Mouse (Mus musculus): ENCODE results near the gene 4933428G20Rik. TPM values are rescaled to one million over a fixed set of nuclear protein-coding genes. Genes with fewer than 3 reads are reported as not detected.

The 4933428G20Rik gene
- polyA plus RNA-seq, 1 experiment from 2014 or later, result 0.15 TPM

- Histone ChIP-seq H3K9ac (ENCODE audit: low read depth, low read length) (no peak overlapping the region), H3K27me3 (ENCODE audit: control insufficient read depth, insufficient read depth, low read length) (peaks cover 14% of the 10 kb centered on the region), H3K4me2 (replicated peaks; ENCODE audit: low read depth, low read length) (no peak overlapping the region), H3K4me1 (ENCODE audit: control insufficient read depth, insufficient read depth, low read length) (peaks cover 24% of the 10 kb centered on the region), H3K4me3 (ENCODE audit: low read length) (no peak overlapping the region), H3K9me3 (ENCODE audit: control insufficient read depth, low read length) (no peaks in the 10 kb centered on the region), H3K36me3 (ENCODE audit: control insufficient read depth, insufficient read depth, low read length) (no peaks in the 10 kb centered on the region), H3K27ac (ENCODE audit: low read depth, low read length) (no peak overlapping the region)
- WGBS, result 81% methylated on average over 18 of the region's 18 CpGs
- no peak for ATAC-seq (ENCODE audit: low FRiP score, low TSS enrichment)
Observed at GRCm38 (mm10) chr11:97528282-97528808, 28.2 kb upstream of the 4933428G20Rik start.

- WGBS, result 87% methylated on average over 6 of the region's 6 CpGs
- no peak overlapping the region for H3K9ac ChIP-seq (ENCODE audit: low read depth, low read length)
- H3K9me3 ChIP-seq (ENCODE audit: control insufficient read depth, low read length), result no peaks in the 10 kb centered on the region
- no peaks in the 10 kb centered on the region for H3K36me3 ChIP-seq (ENCODE audit: control insufficient read depth, insufficient read depth, low read length)
- H3K27me3 ChIP-seq (ENCODE audit: control insufficient read depth, insufficient read depth, low read length), result no peaks in the 10 kb centered on the region; the same call in 1 of the 2 replicates
- H3K4me3 ChIP-seq (ENCODE audit: low read length), result no peak overlapping the region
- no peak overlapping the region for H3K4me2 ChIP-seq (replicated peaks; ENCODE audit: low read depth, low read length)
- ATAC-seq (ENCODE audit: low FRiP score, low TSS enrichment), result no peak
- peaks cover 16% of the 10 kb centered on the region for H3K4me1 ChIP-seq (ENCODE audit: control insufficient read depth, insufficient read depth, low read length)
- H3K27ac ChIP-seq (ENCODE audit: low read depth, low read length), result no peak overlapping the region
Observed at GRCm38 (mm10) chr11:97525313-97525712, 25.2 kb upstream of the 4933428G20Rik start.

GRCm38 (mm10) chr11:97524306-97524705 is 24.2 kb upstream of the 4933428G20Rik start:
- Histone ChIP-seq H3K9me3 (ENCODE audit: control insufficient read depth, low read length) (no peaks in the 10 kb centered on the region), H3K27ac (ENCODE audit: low read depth, low read length) (peak overlapping the region; percentile 52; the same call in 1 of the 2 replicates), H3K9ac (ENCODE audit: low read depth, low read length) (no peak overlapping the region), H3K4me3 (ENCODE audit: low read length) (no peak overlapping the region), H3K36me3 (ENCODE audit: control insufficient read depth, insufficient read depth, low read length) (no peaks in the 10 kb centered on the region), H3K4me2 (replicated peaks; ENCODE audit: low read depth, low read length) (no peak overlapping the region), H3K27me3 (ENCODE audit: control insufficient read depth, insufficient read depth, low read length) (no peaks in the 10 kb centered on the region), H3K4me1 (ENCODE audit: control insufficient read depth, insufficient read depth, low read length) (peaks cover 16% of the 10 kb centered on the region)
- no peak for ATAC-seq (ENCODE audit: low FRiP score, low TSS enrichment)
- WGBS, result 27% methylated on average over 9 of the region's 9 CpGs

GRCm38 (mm10) chr11:97523827-97524261 is 23.7 kb upstream of the 4933428G20Rik start:
- 0% methylated on average over 1 of the region's 1 CpGs for WGBS
- H3K4me1 ChIP-seq (ENCODE audit: control insufficient read depth, insufficient read depth, low read length), result peaks cover 16% of the 10 kb centered on the region
- no peak overlapping the region for H3K4me3 ChIP-seq (ENCODE audit: low read length)

GRCm38 (mm10) chr11:97523107-97523506 is 23.0 kb upstream of the 4933428G20Rik start:
- no peaks in the 10 kb centered on the region for H3K36me3 ChIP-seq (ENCODE audit: control insufficient read depth, insufficient read depth, low read length)
- ATAC-seq (ENCODE audit: low FRiP score, low TSS enrichment), result no peak
- no peak overlapping the region for H3K4me3 ChIP-seq (ENCODE audit: low read length)
- peaks cover 16% of the 10 kb centered on the region for H3K4me1 ChIP-seq (ENCODE audit: control insufficient read depth, insufficient read depth, low read length)
- no peak overlapping the region for H3K27ac ChIP-seq (ENCODE audit: low read depth, low read length)
- H3K27me3 ChIP-seq (ENCODE audit: control insufficient read depth, insufficient read depth, low read length), result no peaks in the 10 kb centered on the region
- no peaks in the 10 kb centered on the region for H3K9me3 ChIP-seq (ENCODE audit: control insufficient read depth, low read length)
- no peak overlapping the region for H3K4me2 ChIP-seq (replicated peaks; ENCODE audit: low read depth, low read length)
- H3K9ac ChIP-seq (ENCODE audit: low read depth, low read length), result no peak overlapping the region
- 79% methylated on average over 14 of the region's 14 CpGs for WGBS

More at GRCm38 (mm10) chr11:97523827-97524261, 23.7 kb upstream of the 4933428G20Rik start:
- no peak overlapping the region for H3K9ac ChIP-seq (ENCODE audit: low read depth, low read length)
- H3K27me3 ChIP-seq (ENCODE audit: control insufficient read depth, insufficient read depth, low read length), result no peaks in the 10 kb centered on the region
- no peaks in the 10 kb centered on the region for H3K9me3 ChIP-seq (ENCODE audit: control insufficient read depth, low read length)
- H3K27ac ChIP-seq (ENCODE audit: low read depth, low read length), result peak overlapping the region; percentile 52; the same call in 1 of the 2 replicates
- H3K36me3 ChIP-seq (ENCODE audit: control insufficient read depth, insufficient read depth, low read length), result no peaks in the 10 kb centered on the region
- no peak overlapping the region for H3K4me2 ChIP-seq (replicated peaks; ENCODE audit: low read depth, low read length)
- ATAC-seq (ENCODE audit: low FRiP score, low TSS enrichment), result peak; percentile 58

GRCm38 (mm10) chr11:97521741-97522474 is 21.8 kb upstream of the 4933428G20Rik start:
- peaks cover 16% of the 10 kb centered on the region for H3K4me1 ChIP-seq (ENCODE audit: control insufficient read depth, insufficient read depth, low read length)
- WGBS, result 82% methylated on average over 29 of the region's 29 CpGs
- no peak overlapping the region for H3K4me3 ChIP-seq (ENCODE audit: low read length)
- H3K9ac ChIP-seq (ENCODE audit: low read depth, low read length), result no peak overlapping the region
- no peak for ATAC-seq (ENCODE audit: low FRiP score, low TSS enrichment)
- no peaks in the 10 kb centered on the region for H3K36me3 ChIP-seq (ENCODE audit: control insufficient read depth, insufficient read depth, low read length)
- no peaks in the 10 kb centered on the region for H3K27me3 ChIP-seq (ENCODE audit: control insufficient read depth, insufficient read depth, low read length)
- H3K4me2 ChIP-seq (replicated peaks; ENCODE audit: low read depth, low read length), result no peak overlapping the region
- H3K9me3 ChIP-seq (ENCODE audit: control insufficient read depth, low read length), result no peaks in the 10 kb centered on the region
- no peak overlapping the region for H3K27ac ChIP-seq (ENCODE audit: low read depth, low read length)

GRCm38 (mm10) chr11:97520541-97520940 is 20.4 kb upstream of the 4933428G20Rik start:
- Histone ChIP-seq H3K4me1 (ENCODE audit: control insufficient read depth, insufficient read depth, low read length) (peaks cover 16% of the 10 kb centered on the region), H3K4me2 (replicated peaks; ENCODE audit: low read depth, low read length) (no peak overlapping the region), H3K9ac (ENCODE audit: low read depth, low read length) (no peak overlapping the region), H3K27me3 (ENCODE audit: control insufficient read depth, insufficient read depth, low read length) (no peaks in the 10 kb centered on the region), H3K4me3 (ENCODE audit: low read length) (no peak overlapping the region), H3K27ac (ENCODE audit: low read depth, low read length) (no peak overlapping the region), H3K36me3 (ENCODE audit: control insufficient read depth, insufficient read depth, low read length) (no peaks in the 10 kb centered on the region; the same call in 1 of the 2 replicates), H3K9me3 (ENCODE audit: control insufficient read depth, low read length) (no peaks in the 10 kb centered on the region)
- ATAC-seq (ENCODE audit: low FRiP score, low TSS enrichment), result no peak
- WGBS, result 91% methylated on average over 7 of the region's 7 CpGs

- H3K27ac ChIP-seq (ENCODE audit: low read depth, low read length), result no peak overlapping the region
- peaks cover 2% of the 10 kb centered on the region; the same call in 1 of the 2 replicates for H3K4me1 ChIP-seq (ENCODE audit: control insufficient read depth, insufficient read depth, low read length)
- no peak overlapping the region for H3K9ac ChIP-seq (ENCODE audit: low read depth, low read length)
- H3K27me3 ChIP-seq (ENCODE audit: control insufficient read depth, insufficient read depth, low read length), result no peaks in the 10 kb centered on the region
- H3K4me3 ChIP-seq (ENCODE audit: low read length), result no peak overlapping the region
- no peak for ATAC-seq (ENCODE audit: low FRiP score, low TSS enrichment)
- no peaks in the 10 kb centered on the region; the same call in 1 of the 2 replicates for H3K36me3 ChIP-seq (ENCODE audit: control insufficient read depth, insufficient read depth, low read length)
- 82% methylated on average over 3 of the region's 3 CpGs for WGBS
- H3K9me3 ChIP-seq (ENCODE audit: control insufficient read depth, low read length), result no peaks in the 10 kb centered on the region
- H3K4me2 ChIP-seq (replicated peaks; ENCODE audit: low read depth, low read length), result no peak overlapping the region
Observed at GRCm38 (mm10) chr11:97513066-97513465, 12.9 kb upstream of the 4933428G20Rik start.

GRCm38 (mm10) chr11:97512511-97512910 is 12.4 kb upstream of the 4933428G20Rik start:
- 58% methylated on average over 6 of the region's 6 CpGs for WGBS
- Histone ChIP-seq H3K9ac (ENCODE audit: low read depth, low read length) (no peak overlapping the region), H3K4me2 (replicated peaks; ENCODE audit: low read depth, low read length) (peak overlapping the region; percentile 27), H3K27ac (ENCODE audit: low read depth, low read length) (no peak overlapping the region; the same call in 1 of the 2 replicates), H3K27me3 (ENCODE audit: control insufficient read depth, insufficient read depth, low read length) (no peaks in the 10 kb centered on the region), H3K4me1 (ENCODE audit: control insufficient read depth, insufficient read depth, low read length) (peaks cover 2% of the 10 kb centered on the region; the same call in 1 of the 2 replicates), H3K4me3 (ENCODE audit: low read length) (no peak overlapping the region), H3K36me3 (ENCODE audit: control insufficient read depth, insufficient read depth, low read length) (no peaks in the 10 kb centered on the region; the same call in 1 of the 2 replicates), H3K9me3 (ENCODE audit: control insufficient read depth, low read length) (no peaks in the 10 kb centered on the region)
- no peak for ATAC-seq (ENCODE audit: low FRiP score, low TSS enrichment)
